Mouse (Mus musculus): ENCODE data around the gene Metrn.

DNA sequence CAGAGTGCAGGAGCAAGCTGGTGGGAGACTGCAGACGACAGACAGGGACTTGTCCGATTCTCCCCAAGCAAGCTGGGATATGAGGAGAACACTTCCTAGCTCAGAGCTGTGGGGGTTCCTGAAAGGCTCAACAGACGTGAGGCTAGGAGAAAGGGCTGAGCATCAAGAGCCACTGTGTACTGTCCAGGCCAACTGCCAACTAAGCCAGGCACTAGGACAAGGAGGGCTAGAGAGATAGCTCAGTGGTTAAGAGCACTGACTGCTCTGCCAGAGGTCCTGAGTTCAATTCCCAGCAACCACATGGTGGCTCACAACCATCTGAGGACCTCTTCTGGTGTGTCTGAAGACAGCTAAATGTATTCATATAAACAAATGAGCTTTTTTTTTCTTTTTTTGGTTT is 45.6 kb upstream of the Metrn start:
- TF ChIP-seq TAL1 (IDR thresholded peaks at IDR 0.05; ENCODE audit: low read length): no peak
- no peak for TF ChIP-seq GATA1 (IDR thresholded peaks at IDR 0.05; ENCODE audit: low read length)
